Mouse (Mus musculus): ENCODE results near the gene Il9. TPM values are rescaled to one million over a fixed set of nuclear protein-coding genes. Genes with fewer than 3 reads are reported as not detected.

Il9 gene
- polyA plus RNA-seq (2017; shearing (Covaris generic)) = not detected

GRCm38 (mm10) chr13:56482146-56482545 is at the start of gene Il9:
Il9 (minus strand) TSS chr13:56482246.
- no peak for ATAC-seq

DNA sequence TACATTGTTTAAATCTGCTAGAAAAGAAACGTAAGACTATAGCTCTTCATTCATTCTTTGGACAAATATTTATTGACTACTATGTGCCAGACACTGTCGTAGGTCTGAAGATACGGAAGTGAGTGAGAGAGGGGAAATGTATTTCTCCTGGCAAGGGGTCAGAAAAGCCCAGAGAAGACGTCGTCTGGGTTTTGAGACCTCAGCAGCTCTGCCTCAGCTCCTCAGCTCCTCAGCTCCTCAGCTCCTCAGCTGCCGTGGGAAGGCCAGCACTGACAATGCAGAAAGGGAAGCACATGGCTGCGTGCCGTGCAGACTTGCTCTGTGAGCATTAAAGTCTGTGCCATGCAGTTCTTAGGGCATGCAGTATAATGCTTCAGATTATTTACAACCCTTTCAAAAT is 47.6 kb upstream of the Il9 start:
- no peak for ATAC-seq

- ATAC-seq = no peak
These were observed 47.0 kb upstream of the Il9 start for GRCm38 (mm10) chr13:56529031-56529430.

DNA sequence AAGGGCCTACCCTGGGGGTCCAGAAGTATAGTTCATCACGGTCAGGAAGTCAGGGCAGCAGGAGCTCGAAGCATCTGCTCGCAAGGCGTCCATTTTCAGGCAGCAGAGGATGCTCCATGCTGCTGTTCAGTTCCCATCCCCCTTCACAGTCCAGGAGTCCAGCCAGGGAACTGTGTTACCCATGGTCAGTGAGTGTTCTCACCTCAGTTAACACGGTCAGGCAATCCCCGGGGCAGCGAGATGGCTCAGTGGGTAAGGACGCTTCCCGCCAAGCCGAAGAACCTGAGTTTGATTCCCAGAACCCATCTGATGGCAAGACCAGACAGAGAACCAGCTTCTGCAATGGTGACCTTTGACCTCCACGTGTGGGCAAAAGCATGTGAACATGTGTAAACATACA is 46.2 kb upstream of the Il9 start:
- ATAC-seq = no peak

DNA sequence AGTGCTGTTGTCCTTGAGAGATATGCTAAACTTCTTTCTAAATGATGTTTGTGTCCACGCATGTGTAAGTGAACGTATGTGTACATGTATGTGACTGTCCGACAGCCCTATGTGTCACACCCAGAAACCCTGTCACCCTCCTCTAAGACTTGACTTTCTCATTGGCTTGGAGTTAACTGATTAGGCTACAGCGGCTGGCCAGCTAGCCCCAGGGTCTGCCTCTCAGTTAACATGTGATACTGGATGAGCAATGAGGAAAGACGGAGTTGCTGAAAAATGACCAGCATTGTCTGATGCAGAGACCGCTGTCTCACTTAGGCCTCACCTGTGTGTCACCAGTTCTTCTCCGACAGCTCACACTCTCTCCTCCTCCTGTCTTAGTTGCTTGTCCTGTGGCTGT is 45.8 kb upstream of the Il9 start:
- ATAC-seq = no peak

DNA sequence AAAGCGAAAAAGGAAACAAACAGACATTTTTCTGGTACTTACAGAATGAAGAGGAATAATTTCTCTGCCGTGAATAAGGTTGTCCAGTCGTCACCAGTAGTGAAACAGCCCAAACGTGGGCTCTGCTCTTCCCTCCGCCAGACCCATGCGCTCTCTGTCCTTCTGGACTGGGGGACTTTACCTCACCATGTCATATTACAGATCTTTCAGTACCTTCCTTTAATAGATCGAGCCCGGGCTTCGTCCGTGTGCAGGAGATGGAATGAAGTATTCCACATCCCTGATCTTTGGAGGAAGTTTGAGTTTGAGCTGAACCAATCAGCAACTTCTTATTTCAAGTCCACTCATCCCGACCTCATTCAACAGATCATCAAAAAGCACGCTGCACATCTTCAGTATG is 44.8 kb upstream of the Il9 start:
- no peak for ATAC-seq

GRCm38 (mm10) chr13:56522821-56523167 is 40.7 kb upstream of the Il9 start:
- no peak for ATAC-seq

DNA sequence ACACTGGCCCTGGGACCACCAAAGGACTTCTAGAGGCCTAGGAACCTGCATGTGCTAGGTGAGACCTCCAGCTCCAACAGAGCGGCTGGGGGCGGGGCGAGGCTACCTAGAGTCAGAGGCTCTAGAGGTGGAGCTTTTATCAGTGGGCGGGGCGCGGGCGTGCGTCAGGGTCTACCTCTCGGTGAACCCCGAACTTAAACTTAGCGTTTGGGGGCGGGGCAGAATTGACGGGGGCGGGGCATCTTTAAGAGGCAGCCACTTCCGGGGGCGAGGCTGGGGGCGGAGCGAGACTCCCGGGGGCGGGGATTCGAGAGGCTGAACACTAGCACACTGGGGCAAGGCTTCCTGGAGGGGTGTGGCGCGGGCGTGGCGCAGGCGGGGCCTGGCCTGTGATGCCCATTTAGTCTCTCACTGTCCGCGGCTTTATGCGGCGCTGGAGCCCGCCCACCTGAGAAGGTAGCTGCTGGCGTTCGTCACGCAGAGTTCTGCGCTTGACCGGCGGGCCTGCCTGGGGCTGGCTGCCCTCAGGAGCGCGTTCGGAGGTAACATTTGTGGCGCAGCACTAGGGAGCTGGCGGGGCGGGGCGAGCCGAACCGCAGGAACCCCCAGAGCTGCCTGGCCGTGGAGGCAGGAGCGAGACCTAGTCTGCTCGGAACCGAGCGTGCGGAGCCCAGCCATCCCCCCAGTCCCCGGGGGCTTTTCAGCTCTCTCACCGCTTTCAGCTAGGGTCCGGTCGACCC is 40.2 kb upstream of the Il9 start, which contains the start of gene Fbxl21:
Gene Fbxl21 (plus strand): TSS at position 392 of the 740 bp plus-strand sequence.
- ATAC-seq = peak; percentile 96

DNA sequence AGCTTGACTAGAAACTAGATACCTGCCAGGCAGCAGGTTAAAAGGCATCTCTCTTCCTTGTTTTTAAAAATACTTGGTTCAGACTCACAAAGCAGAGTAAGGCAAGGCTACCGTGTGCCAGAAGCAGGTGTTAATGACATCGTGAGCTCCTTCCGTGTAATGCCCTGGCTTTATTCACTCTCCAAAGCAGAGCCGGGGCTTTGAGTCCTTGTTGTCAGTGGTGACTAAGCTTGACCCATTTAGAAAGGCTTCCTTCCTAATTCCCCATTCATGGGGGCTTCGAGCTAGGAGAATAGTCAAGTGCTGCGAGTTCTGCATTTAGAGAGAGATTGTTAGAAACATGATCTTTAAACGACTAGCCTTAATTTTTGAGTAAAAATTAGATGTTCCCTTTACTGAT is 34.8 kb upstream of the Il9 start:
- ATAC-seq = no peak

DNA sequence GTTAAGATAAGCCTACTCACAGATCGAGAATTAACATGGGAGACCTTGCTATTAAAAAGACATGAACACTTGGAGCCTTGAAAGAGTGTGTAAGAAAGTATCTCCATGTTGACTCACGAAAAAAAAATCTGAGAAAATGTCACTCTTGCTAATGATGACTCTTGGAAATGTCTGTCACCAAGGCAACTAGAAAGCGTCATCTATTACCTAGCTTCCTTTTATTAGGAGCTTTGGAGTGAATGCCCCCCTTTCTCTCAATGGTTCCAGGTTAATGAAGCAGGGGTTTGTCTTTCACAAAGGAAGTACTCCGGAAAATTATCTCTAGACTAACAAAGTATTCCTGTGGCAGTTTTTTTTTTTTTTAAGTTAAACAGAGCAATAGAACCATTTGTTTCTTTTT is 34.3 kb upstream of the Il9 start:
- ATAC-seq = no peak

GRCm38 (mm10) chr13:56513595-56513994 is 31.5 kb upstream of the Il9 start:
- no peak for ATAC-seq

- no peak for ATAC-seq
These were observed 27.8 kb upstream of the Il9 start for GRCm38 (mm10) chr13:56509796-56510195.

- peak; percentile 90 for ATAC-seq
These were observed 24.9 kb upstream of the Il9 start for GRCm38 (mm10) chr13:56506871-56507496.

GRCm38 (mm10) chr13:56501866-56502420 is 19.9 kb upstream of the Il9 start:
- no peak for ATAC-seq

GRCm38 (mm10) chr13:56500636-56501035 is 18.6 kb upstream of the Il9 start:
- ATAC-seq = no peak

DNA sequence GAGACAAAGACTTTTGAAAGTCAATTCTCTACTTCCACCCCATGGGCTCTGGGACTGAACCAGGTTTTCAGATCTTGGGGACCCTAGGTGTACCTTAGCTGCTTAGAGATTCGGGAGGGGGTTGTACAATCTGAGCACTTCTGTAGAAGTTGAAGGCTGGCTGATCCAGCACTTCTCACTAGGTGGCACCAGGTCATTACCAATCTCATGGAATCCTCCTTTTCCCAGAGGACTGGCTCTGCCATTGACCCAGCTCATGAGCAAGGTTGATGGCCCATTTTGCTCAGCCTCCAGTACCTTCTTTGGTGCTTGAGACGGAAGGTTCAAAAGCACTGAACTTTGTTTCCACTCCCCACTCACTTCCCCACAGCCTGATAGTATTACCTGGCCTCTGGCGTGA is 18.1 kb upstream of the Il9 start:
- no peak for ATAC-seq

GRCm38 (mm10) chr13:56494440-56494839 is 12.4 kb upstream of the Il9 start:
- ATAC-seq = no peak

DNA sequence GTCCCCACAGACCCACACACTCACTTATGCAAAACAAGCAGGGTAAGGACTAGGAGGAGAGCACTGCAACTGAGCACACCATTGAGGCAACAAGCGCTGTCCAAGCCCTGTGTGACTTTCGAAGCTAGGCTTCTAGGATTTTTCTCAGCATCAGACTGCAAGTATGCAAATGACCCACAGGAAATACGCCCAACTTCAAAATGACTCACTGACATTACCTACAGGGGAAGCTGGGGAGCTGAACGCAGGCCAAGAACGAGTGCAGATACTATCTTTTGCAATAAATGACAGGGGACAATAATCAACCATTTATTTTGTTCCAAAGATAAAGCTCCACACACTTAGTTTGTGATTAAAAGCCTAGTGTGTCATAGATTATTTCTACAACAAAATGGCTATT is 6.0 kb upstream of the Il9 start:
- ATAC-seq = peak; percentile 69

GRCm38 (mm10) chr13:56478027-56478426 is 4.0 kb downstream of the Il9 start:
- no peak for ATAC-seq

DNA sequence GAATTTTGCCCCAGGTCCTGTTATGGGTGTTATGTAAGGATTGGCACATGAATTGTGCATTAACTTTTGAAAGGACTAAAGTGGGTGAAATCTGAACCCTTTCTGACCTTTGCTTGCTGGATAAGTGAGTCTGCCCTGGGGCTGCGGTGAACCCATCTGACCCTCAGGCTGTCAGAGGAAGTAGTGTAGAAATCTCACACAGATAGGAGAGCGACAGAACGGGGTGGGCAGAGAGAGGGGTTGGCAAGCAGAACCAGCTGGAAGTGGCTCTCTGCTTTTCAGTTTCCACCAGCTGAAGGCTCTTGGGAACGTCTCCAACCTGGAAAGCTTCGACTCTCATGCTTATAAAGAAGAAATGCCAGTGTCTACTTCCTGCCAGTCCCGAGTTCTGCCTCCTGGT is 4.8 kb downstream of the Il9 start:
- no peak for ATAC-seq

DNA sequence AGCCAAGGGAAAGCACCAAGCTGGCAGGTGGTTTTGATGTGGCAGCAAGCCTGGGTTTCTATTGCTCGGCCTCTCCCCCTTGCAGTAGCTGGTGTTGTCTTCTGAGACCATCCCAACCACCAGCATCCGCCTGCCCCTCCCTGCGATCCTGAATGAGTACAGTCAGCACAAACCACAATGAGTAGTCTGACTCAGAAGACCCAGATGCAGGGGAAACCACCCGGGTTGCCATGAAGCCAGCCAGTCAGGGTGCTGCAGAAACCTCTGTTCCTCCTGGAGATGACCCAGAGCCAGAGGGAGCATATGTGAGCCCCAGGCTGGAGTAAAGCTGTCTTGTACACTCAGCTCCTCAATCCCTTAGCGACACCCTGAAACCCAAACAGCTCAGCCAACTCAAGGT is 5.3 kb downstream of the Il9 start:
- ATAC-seq = peak; percentile 94

DNA sequence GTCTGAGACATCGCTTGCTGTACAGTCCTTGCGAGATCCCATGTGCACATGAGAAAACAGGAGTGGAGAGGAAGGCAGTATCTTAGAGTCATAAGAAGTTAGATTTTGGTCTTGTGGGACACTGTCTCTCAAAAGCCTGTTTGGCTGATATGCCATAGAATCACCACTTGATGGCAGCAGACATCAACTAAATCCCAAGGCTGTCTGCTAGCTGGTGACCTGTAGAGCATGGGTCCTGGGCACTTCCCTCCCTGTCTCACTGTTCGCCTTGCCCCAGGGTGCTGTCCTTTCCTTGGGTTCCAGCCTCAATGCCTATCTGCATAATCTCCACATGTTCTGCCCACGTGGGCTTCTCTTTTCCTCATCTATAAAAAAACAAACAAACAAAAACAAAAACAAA is 6.7 kb downstream of the Il9 start:
- ATAC-seq = peak; percentile 60

- ATAC-seq = no peak
These were observed 9.4 kb downstream of the Il9 start for GRCm38 (mm10) chr13:56472661-56473060.

- no peak for ATAC-seq
These were observed 10.1 kb downstream of the Il9 start for GRCm38 (mm10) chr13:56471951-56472350.
